Mouse (Mus musculus) bone marrow, adult 2 months (tissue): Measurements from ENCODE around the gene Tnnt2. TPM values are rescaled to one million over a fixed set of nuclear protein-coding genes. Genes with fewer than 3 reads are reported as not detected.

Experiments used
- H3K27ac ChIP-seq: fragments of 200-500 bp; 2 replicates; pipeline ENCODE4 v1.5.1; 2012; ENCODE audit warnings: low read depth, mild to moderate bottlenecking, control low read depth, inconsistent platforms, low read length; ENCODE audit not compliant: control insufficient read depth, poor library complexity, insufficient read depth
- H3K4me1 ChIP-seq: fragments of 200-500 bp; 2 replicates; pipeline ENCODE4 v1.6.1; 2011; ENCODE audit warnings: low read length; ENCODE audit not compliant: control insufficient read depth, insufficient read depth
- H3K4me3 ChIP-seq: fragments of 200-500 bp; replicated peaks from 2 replicates; pipeline ENCODE3; 2011; ENCODE audit warnings: mild to moderate bottlenecking, low read depth, low read length, control low read depth; ENCODE audit not compliant: control insufficient read depth
- CTCF ChIP-seq: fragments of 200-500 bp; IDR thresholded peaks from 2 replicates; pipeline ENCODE4 v1.5.1; 2011; ENCODE audit warnings: low read length, control low read depth; ENCODE audit not compliant: control insufficient read depth, insufficient read depth
- POLR2A ChIP-seq: fragments of 200-500 bp; IDR thresholded peaks from 2 replicates; pipeline ENCODE4 v1.6.1; 2011; ENCODE audit warnings: low read depth, mild to moderate bottlenecking, control low read depth, low read length, borderline replicate concordance; ENCODE audit not compliant: control insufficient read depth
- WGBS: fragments of 180-500 bp; shearing (Covaris S2); methylation state at CpG from one replicate; pipeline ENCODE4 v1.1.7; 2018; 5-methylcytosine and 5-hydroxymethylcytosine counted together
- polyA plus RNA-seq: library from polyadenylated mRNA; stranded (reverse); fragments of >200 nt; gene quantifications from 2 replicates; pipeline ENCODE4 v1.2.4, GENCODE M21; 2011; ENCODE audit warnings: low replicate concordance; ENCODE audit not compliant: missing spikeins, insufficient read depth, insufficient read length

The Tnnt2 gene
- polyA plus RNA-seq = 0.99 and 2.6 TPM in 2 replicates

GRCm38 (mm10) chr1:135835716-135836483, at the start of gene Tnnt2:
Tnnt2 (plus strand) TSS chr1:135836354.
- H3K27ac ChIP-seq = no peak within 1 kb of the TSS
- no peaks in the 10 kb centered on the region; the same call in 1 of the 2 replicates for H3K4me1 ChIP-seq
- TF ChIP-seq POLR2A (no peak), CTCF (no peak)
- no peak within 1 kb of the TSS for H3K4me3 ChIP-seq
- 64% methylated on average over 9 of the region's 9 CpGs for WGBS

GRCm38 (mm10) chr1:135787799-135788198, 48.4 kb upstream of the Tnnt2 start:
- no peak overlapping the region for H3K4me3 ChIP-seq

GRCm38 (mm10) chr1:135788708-135789107, 47.4 kb upstream of the Tnnt2 start:
- 11% methylated on average over 10 of the region's 10 CpGs for WGBS
- Histone ChIP-seq H3K4me3 (no peak overlapping the region), H3K4me1 (no peaks in the 10 kb centered on the region), H3K27ac (no peak overlapping the region)
- TF ChIP-seq CTCF (peak; percentile 19; the same call in 1 of the 2 replicates), POLR2A (no peak)

More at GRCm38 (mm10) chr1:135787799-135788198, 48.4 kb upstream of the Tnnt2 start:
- 54% methylated on average over 3 of the region's 3 CpGs for WGBS
- H3K27ac ChIP-seq = no peak overlapping the region
- no peaks in the 10 kb centered on the region for H3K4me1 ChIP-seq
- no peak for TF ChIP-seq POLR2A
- TF ChIP-seq CTCF = peak; percentile 74

GRCm38 (mm10) chr1:135789815-135790214, 46.3 kb upstream of the Tnnt2 start:
- no peak overlapping the region for H3K4me3 ChIP-seq
- H3K4me1 ChIP-seq = no peaks in the 10 kb centered on the region
- 17% methylated on average over 5 of the region's 5 CpGs for WGBS
- no peak overlapping the region for H3K27ac ChIP-seq
- TF ChIP-seq POLR2A (no peak), CTCF (peak; percentile 88)

GRCm38 (mm10) chr1:135792143-135792939, 43.8 kb upstream of the Tnnt2 start:
- 69% methylated on average over 13 of the region's 13 CpGs for WGBS
- H3K4me3 ChIP-seq = no peak overlapping the region
- no peaks in the 10 kb centered on the region for H3K4me1 ChIP-seq
- TF ChIP-seq CTCF = no peak
- no peak for TF ChIP-seq POLR2A
- H3K27ac ChIP-seq = no peak overlapping the region

- no peaks in the 10 kb centered on the region for H3K4me1 ChIP-seq
- 23% methylated on average over 27 of the region's 27 CpGs for whole genome bisulfite sequencing
- no peak overlapping the region for H3K27ac ChIP-seq
- H3K4me3 ChIP-seq = no peak overlapping the region
- TF ChIP-seq CTCF = no peak
- TF ChIP-seq POLR2A = no peak
Observed at GRCm38 (mm10) chr1:135793370-135794215, 42.6 kb upstream of the Tnnt2 start.

GRCm38 (mm10) chr1:135794216-135795134, 41.7 kb upstream of the Tnnt2 start:
- Histone ChIP-seq H3K4me3 (no peak overlapping the region), H3K27ac (no peak overlapping the region), H3K4me1 (no peaks in the 10 kb centered on the region)
- WGBS = 19% methylated on average over 20 of the region's 20 CpGs
- TF ChIP-seq POLR2A (no peak), CTCF (no peak)
